Mouse (Mus musculus): Measurements from ENCODE around the gene P2rx6.

- TF ChIP-seq CTCF (IDR thresholded peaks at IDR 0.05) (no peak), POLR2A (IDR thresholded peaks at IDR 0.05; ENCODE audit: insufficient read depth, low read depth, low read length) (no peak), EP300 (IDR thresholded peaks at IDR 0.05; ENCODE audit: insufficient read depth, low read depth, low read length) (no peak)
These were observed 22.9 kb downstream of the P2rx6 start for GRCm38 (mm10) chr16:17584555-17584954.
